Mouse (Mus musculus) ovary, adult 18-20 months (tissue): ENCODE results near the gene B4galt3.

ENCODE experiments used
- DNase-seq: peaks from one replicate; pipeline ENCODE4 v3.0.0; 2022; ENCODE audit warnings: low spot score, mixed read lengths

B4galt3 gene

DNA sequence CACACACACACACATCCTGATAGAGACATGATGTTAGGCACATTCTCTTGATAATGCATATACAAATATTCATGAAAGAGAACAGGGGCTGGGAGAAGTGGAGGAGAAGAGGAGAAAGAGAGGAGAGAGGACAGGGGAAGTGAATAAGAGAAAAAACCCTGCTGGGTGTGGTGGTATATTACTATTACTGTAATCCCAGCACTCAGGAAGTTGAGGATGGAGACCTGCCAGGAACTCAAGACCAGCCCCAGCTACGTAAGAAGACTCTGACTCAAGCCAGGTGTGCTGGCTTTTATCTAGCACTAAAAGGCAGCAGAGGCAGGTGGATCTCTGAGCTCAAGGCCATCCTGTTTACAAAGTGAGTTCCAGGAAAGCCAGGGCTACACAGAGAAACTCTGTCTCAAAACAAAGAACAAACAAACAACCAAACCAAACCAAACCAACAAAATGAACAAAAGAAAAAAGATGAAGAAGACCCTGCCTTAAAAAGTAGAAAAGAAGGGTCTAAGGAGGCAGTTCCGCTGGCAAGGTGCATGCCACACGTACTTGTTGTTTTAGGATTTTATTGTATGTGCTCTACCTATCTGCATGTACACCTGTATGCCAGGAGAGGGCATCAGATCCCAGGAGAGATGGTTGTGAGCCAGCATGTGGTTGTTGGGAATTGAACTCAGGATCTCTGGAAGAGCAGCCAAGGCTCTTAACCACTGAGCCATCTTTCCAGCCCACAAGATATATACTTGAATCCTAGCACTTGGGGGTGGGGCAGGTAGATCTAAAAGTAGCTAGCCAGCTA lies 6.3 kb upstream of the B4galt3 start:
- no peak for DNase-seq

DNA sequence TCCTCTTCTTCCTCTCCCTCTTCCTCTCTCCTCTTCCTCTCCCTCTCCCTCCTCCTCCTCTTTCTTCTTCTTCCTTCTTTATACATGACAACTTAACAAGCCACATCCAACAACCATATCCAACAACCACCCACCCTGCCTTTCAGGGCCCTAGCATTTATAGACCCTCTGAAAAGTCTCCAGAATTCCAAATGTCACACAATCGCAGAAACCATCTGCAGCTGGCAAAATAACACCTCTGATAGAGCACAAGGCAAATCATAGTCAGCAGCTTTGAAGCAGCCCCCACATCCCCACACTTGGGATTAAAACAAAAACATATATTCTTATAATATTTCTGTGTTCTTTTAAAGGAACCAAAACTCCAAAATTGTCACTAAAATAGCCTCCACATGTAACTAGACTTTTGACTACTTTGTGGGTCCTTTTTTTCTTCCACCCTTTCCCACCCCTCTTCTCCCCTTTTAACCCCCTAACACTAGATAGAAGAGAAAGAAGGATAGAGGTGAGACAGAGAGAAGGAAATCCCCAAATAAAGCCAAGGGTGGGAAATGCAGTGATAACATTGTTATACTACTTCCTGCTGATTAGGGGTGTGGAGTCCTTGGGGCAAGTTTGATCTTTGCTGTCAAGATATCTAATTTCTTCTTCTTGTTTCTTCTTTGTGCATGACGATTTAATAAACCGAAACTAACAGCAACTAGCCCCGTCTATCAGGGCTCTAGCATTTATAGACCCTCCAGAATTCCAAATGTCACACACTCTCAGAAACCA lies 4.0 kb upstream of the B4galt3 start:
- DNase-seq, result no peak

DNA sequence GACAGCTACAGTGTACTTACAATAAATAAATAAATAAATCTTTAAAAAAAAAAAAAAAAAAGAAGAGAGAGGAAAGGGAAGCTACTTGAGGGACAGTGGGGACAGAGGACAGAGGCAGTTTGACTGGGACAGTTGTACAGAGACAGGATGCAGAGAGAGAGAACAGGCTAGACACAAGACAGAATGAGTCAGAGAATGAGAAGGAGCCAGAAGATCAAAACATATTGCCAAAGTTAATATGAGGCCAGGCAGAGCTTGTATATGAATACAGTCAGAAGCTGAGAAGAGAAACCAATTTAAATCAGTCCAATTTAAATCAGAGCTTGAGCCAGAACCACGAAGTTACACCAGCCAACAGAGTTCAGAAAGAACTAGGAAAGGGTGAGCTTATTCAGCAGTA lies 1.8 kb upstream of the B4galt3 start:
- no peak for DNase-seq

DNA sequence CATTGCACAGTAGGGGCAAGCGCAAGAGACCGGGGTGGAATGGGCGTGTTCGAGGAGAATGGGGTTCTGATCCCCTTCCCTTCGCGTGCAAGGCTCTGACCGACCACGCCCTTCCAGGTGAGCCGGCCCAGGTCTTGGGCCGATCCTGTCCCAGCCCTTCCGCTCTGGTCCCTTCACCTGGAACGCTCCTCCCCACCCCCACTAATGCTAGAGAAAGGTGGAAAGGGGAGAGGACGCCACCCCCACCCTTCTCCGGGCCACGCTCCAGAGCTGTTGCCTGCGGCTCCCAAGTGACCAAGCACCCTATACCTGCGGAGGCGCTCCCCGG lies 409 bp downstream of the B4galt3 start:
- no peak for DNase-seq

DNA sequence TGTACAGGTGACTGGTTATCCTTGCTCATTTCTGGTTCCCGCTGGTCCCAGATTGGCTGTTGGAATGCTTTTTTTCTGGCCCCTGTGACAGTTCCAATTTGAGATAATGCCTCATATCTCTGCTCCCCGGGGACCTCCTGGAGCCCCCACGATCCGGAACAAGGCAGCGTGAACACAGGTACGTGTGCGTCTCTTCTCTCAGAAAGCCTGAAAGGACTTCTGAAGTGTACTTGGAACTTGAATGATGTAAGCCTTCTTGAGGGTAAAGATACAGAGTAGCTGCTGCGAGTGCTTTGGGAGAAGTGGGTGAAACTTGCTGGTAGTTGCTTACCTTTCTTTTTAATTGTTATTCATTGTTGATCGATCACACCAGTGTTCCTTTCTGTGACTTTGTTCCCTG lies 1.1 kb downstream of the B4galt3 start:
- no peak for DNase-seq

DNA sequence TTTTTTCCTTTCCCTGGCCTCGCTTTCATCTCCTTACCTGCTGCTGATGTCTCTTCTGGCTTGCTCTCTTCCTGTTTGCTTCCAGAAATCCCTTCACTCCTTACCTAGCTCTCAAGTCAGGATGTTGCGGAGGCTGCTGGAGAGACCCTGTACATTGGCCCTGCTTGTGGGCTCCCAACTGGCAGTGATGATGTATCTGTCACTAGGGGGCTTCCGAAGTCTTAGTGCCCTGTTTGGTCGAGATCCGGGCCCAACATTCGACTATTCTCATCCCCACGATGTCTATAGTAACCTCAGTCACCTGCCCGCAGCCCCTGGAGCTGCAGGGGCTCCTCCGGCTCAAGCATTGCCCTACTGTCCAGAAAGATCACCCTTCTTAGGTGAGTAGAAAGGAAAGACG lies 1.5 kb downstream of the B4galt3 start:
- DNase-seq, result no peak

DNA sequence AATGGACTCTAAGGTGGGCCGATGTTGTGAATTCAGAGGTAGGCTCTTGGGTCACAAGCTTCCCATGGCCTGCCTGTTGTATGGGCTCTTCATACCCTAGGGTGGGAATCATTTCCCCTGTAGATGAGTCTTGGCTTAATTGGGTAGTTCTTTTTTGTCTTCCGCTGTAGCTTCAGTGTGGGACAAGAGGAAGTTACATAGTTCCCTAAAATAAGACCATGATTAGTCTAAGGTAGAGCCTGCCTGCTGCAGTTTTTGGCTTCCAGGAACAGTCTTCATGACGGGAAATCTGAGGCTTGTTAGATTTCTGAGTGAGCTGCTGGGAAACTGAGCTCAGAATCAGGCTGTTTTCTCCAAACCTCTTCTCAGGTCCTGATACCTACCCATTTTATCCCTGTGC lies 2.0 kb downstream of the B4galt3 start:
- no peak for DNase-seq

DNA sequence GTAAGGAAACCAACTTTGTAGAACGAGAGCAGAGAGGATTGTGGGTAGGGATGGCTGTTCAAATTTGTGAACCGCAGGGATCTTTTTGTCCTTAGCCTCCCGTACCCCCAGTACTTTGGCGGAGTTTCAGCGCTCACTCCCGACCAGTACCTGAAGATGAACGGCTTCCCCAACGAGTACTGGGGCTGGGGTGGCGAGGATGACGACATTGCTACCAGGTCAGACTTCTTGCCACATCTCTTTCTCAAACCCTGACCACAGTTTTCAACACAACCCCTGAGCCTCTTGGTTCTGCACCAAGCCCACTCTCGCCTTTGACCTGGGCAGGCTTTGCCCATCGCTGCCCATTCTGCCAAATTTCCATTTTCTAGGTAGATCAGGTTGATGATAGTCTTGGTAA lies 4.0 kb downstream of the B4galt3 start:
- no peak for DNase-seq

DNA sequence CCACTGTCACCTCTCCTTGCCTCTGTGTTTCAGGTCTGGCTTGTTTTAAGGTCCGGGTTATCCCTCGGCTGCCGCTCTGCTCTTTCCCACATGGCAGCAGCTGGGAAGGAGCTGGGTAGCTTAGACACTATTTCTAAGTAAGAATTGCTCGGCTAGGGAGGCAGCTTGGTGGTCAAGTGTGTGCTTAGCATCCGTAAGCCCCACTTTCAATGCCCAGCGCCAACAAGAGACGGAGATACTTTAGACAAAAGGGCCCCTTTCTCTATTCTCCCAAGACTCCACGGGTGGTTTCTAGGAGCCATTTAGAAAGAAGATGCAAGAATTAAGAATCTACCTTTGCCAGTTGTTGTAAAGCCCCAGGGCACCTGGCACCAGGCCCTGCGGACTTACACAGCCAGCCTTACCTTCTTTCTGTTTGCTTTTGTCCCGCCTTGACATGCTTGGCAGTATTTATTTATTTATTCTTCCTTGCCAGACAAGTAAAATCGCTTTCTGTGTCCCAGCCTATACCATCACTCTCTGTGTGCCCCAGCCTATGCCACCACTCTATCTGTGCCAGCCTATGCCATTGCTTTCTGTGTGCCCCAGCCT lies 5.1 kb downstream of the B4galt3 start:
- no peak for DNase-seq

DNA sequence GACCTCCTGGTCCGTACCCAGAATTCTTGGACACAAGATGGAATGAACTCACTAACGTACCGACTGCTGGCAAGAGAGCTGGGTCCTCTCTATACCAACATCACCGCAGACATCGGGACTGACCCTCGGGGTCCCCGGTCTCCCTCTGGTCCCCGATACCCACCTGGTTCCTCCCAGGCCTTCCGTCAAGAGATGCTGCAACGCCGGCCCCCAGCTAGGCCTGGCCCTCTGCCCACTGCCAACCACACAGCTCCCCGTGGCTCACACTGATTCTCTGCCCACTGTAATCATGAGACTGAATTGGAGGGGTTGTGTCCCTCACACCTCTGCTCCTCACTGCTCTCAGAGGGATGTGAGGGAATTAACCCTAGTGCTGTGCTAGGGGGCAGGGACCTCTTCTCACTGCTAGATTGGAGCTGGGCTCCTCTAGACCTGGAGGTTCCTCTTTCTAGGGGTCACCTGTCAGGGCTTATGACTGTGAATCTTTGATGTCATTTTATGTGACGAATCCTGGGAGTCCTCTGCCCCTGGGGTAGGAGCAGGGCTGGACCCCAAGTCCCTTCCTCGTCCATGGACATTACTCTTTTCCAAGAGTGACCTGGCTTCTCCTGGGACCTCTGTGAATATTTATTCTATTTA lies 6.1 kb downstream of the B4galt3 start:
- DNase-seq, result no peak

DNA sequence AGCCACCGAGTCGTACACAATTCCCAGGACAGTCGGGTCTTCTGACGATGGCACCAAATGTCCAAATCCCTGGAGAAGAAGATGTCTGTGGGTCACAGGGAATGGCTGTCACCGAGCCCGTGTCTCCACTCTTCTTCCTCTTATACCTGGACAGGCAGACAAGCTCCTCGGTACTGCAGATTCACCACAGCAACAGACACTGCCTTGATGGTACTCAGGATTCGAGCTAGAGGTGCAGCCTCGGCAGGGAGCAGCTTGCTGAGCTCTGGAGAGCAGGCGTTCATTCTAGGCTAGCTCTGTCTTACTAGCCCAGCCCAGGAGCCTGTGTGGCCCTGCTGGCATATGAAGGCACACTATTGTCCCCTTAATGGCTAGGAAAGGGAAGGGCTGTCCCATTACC lies 7.6 kb downstream of the B4galt3 start:
- DNase-seq, result no peak

DNA sequence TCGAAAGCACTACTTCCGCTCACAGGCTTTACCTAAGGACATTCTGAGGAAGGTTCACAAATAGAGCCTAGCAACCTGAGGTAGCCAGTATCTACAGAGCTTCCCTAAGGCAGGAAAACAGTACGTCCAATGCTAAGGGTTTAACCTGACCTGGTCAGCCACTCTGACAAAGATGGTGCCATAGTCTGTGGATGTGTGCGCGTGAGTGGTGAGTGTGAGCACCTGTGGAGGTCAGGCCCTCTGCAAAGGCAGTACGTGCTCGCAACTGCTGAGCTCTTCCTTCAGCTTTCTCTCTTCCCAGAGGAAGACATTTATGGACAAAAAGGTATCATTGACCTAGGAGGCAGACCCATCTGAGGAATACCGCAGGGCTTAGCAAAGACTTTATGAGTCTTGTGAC lies 8.3 kb downstream of the B4galt3 start:
- no peak for DNase-seq

DNA sequence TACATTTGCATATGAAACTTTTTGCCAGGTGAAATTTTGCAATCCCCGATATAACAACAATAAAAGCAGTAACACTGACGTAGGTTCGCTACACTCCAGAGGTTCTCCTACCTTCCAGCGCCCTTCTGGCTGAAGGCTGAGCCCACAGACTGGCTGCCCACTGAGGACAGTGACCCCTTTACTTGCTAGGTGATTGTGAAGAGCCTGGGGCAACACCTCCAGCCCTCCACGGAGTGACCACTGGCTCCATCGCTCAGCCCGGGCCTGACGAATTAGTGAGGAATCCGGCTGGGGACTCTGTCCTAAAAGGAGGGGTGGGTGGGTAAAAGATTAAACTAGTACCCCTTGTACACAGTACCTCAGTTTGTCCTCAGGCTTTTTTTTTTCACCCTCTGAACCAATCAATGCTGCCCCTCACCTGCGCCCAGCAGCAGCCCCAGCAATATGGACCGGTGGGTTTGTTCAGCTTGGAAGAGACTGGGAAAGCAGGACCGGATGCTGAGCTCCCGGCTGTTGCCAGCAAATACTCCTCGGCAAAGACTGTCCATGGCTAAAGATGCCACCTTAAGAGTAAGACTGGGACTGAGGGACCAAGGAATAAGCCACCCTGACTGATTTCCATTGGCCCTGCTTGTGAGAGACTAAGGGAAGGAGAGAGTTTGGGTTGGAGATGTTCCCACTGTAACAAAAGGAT lies 9.0 kb downstream of the B4galt3 start:
- DNase-seq, result no peak

DNA sequence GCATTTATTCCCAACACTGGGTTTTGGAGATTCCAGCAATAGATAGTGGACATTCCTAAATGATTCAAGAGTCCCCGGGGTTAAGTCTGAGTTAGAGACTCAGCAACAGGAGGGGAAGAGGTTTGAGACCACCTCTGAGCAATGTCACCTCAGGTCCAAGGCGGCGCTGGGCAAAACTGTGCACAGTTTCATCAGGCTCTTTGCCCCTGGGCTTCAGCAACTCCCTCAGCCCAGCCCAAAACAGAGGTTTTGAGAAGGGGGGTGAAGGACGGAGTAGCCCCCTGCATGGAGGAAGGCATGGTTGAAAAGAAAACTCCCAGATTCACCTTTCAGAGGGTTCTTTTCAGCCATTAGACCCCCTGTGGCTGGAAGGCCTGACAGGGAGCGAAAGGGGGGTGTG lies 9.6 kb downstream of the B4galt3 start:
- DNase-seq, result no peak

DNA sequence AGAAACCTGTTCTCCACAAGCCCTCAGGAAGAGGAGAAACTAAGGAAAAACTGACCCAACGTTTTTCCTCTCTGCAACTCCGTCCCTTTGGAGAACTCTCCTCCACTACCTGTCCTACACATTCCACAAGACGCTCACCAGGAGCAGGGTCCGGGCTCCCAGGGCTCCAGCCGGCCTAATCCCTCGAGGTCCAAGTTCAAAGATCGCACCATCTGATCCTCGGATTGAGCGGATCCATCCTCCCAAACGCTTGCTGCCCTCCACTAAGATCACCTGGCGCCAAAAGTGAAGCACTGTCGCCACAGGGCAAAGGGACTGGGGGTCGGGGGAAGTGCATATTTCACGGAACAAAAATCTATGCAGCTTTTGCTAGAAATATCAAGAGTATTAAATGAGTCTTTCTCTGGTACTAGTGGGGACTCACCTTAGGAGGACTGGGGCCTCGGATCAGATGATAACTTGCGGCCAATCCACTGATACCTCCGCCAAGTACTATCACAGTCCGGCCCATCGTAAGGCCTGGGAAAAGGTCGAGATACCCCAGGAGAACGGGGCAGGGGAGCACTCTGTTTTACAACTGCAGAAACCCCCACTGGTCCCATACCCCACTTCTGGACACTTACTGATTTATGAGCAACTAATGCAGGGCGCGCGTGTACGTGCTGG lies 10.3 kb downstream of the B4galt3 start:
- DNase-seq, result no peak

DNA sequence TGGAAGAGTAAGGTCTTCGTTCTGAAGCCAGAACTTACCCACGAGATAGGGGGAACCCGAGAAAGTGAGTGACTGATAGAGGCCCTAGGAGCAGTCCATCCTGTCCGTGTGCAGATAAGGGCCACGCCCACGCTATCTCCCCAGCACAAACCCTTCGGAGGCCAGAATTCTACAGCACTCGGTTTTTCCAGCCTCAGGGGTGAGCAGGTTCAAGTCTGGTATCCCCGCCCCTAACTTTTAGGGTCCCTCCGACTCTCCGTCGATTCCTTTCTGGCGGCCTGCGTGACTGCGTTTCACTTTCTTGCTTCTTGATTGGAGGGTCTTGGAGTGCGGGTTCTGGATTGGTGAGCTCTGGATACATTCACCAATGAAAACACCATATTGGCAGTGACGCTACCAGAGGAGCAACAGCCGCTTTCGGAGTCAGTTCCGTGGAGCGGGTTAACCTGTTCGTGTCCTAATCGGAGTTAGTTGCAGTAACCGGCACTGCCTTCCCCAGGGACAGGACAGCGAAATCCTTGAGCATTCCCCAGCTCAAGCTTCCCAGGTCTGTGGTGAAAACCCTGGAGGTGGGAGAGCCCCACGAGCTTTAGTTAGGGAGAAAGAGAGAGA lies 10.9 kb downstream of the B4galt3 start, which contains the start of gene Ppox:
Gene Ppox, minus strand, starts transcription at position 271 of the 612 bp plus-strand sequence.
- peak; percentile 92 for DNase-seq

DNA sequence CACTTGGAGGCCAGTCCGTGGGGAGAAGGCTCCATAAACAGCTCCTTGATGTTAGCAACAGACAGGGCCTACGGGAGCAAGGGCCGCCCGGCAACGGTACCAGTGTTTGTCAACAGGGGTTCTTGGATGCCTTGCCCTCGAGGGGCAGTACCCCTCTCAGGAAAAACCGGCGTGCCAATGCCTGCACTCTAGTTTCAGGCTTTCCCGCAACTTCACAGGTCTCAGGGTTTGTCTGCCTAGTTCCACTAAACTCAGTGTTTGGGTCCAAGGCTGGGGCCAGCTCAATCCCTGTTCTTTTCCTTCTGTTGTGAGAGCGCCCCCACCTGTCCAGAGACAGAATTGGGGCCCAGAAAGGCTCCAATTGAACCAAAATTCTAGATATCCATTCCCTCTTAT lies 11.4 kb downstream of the B4galt3 start:
- DNase-seq, result peak; percentile 60

DNA sequence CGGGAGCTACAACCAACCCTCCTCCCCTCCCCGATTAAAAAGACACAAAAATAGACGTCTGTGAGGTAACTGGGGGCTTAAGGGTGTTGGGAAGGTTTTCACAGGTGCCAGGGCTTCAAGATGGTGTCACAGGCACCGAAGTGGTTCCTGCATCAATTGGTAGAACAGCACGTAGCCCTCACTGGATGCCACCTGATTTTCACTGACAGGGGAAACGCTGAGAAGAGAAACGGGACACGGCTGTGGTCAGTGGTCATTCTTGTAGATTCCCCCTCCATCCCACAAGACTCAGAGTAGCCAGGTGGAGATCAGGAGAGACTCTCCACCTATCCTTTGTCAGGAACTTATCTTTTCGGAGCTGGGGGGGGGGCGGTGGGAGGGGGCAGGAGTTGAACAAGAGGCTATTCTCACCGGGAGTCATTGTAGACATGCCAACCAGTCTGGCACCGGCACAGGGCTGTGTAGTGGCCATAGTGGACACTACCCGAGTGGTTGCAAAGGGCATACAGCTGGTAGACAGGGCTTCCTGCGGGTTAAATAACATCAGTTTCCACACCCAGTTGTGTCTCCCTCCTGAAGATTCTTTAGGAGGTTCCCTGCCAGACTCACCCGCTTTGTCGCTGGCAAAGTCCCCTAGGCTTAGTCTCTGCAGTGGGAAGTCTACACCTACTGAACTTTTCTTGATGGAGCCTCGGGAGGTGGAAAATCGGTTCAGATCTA lies 12.1 kb downstream of the B4galt3 start:
- DNase-seq, result no peak

DNA sequence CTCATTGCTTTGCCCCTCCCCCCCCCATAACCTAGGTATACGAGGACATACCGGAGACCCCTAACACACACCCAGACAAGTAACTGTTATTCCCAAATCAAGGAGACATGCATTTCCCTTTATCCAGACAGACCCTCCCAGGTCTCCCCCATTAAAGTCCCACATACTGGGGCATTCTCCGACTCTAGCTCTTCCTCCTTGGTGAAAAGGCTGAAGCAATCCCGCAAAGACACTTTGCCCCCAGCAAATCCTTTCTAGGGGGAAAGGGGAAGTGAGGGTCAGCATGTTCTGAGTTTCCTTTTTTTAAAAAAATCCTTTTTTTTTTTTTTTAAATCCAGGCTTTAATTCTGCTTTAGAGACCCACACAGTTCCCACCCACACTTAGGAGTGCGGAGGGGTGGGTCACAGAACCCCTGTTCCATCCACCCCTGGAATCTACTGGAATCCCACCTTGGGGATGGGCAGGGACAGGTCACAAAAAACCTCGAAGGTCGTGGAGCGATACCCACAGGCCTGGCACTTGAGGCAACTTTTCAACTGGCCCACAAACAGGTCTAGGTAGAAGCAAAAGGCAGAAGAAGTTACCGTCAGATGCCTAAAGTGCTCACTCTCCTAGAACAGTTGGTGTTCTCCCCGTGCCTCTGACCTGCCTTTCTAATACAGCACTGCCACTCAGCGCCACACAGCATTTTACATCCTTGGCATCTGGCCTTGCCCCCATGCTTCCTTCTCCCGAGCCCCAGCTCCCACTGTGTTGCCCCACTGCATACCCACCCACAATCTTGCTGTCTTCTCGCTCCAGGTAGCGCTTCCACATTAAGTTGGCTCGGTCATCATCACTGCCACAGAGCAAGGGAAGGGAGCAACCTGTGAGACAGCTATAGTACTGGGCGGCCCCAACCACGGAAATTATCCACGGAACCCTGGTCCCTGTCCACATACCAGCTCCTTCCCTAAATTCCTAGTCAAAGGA lies 13.3 kb downstream of the B4galt3 start:
- no peak for DNase-seq
